Mouse (Mus musculus): Measurements from ENCODE around the gene Pld5. TPM values are rescaled to one million over a fixed set of nuclear protein-coding genes. Genes with fewer than 3 reads are reported as not detected.

The Pld5 gene
- polyA plus RNA-seq (2016; fragmentation: Nextera tagmentation; extraction: Ambion mirVana): 0.13 and 0.24 TPM in 2 replicates

DNA sequence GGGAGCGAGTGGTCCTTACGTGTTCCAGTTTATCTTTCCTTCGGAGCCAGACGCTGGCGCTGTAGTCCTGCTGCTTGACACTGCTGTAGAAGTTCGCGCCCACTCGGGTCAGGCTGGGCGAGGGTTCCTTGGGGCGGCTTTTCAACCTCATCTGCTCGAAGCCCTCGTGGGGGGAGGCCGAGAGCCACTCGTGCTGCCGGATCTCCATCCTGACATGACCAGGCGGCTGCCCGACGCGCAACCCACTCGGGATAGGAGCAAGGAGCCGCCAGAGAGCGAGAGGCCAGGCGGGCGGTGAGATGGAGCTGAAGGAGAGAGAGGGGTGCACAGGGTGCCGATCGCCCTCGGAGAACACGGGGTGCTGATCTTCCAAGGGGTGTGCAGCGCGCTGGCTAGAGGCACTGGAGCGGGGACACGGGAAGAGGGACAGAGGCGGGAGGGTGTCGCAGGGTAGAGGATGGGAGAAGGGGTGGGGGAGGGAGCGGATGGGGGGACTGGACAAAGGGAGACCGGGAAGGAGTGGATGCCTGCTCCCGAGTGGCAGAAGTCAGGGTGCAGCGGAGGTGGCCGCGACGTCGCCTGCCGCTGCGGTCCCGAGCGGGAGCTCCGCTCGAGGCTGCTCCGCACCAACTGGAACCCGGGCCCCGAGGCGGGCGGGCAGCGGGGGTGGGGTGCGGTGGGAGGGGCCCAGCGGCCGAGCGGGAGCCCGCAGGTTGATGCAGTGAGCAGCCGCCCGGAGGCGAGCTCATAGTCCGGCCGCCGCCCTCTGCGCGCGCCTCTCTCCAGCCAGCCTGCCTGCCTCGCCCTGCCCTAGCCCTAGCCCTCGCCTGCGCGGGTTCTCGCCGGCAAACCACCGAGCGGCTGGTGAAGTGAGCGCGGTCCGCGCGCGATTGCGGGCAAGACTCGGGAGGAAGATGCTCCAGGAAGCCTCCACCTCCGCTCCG is at the start of gene Pld5:
TSS of gene Pld5 (minus strand) at position 646 of the 944 bp plus-strand sequence.
- H3K27me3 ChIP-seq (ENCODE audit: low read depth, poor library complexity, severe bottlenecking): peaks cover 50% of the 10 kb centered on the region
- peak; percentile 77 for DNase-seq (ENCODE audit: low spot score)
- peaks cover 15% of the 10 kb centered on the region for H3K4me1 ChIP-seq
- no peaks in the 10 kb centered on the region for H3K36me3 ChIP-seq
- peak within 1 kb of the TSS; percentile 72 for H3K4me3 ChIP-seq
- H3K27ac ChIP-seq: peak within 1 kb of the TSS; percentile 80
- under 1% methylated on average over 77 of the region's 86 CpGs for WGBS
- no peaks in the 10 kb centered on the region for H3K9me3 ChIP-seq (replicated peaks)

DNA sequence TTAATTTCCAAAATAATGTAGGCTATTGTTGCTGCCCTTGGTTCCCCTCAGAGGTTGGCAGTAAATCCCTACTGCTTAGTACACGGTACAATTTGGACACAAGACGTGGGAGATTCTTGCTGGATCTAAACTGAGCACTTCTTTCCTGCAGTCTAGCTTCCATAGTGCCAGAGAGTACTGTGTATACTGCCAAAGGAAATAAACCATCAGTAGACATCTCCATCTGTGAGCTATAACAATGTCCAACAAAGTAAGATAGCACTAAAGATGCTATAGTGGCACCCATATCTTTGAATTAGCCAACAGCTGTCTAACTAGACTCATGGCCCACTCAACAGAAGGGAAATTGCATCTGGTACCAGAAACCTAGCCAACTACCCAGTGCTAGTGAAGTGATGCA is 40.0 kb upstream of the Pld5 start:
- H3K4me3 ChIP-seq: no peak overlapping the region
- no peak overlapping the region for H3K27ac ChIP-seq
- H3K9me3 ChIP-seq (replicated peaks): no peaks in the 10 kb centered on the region
- DNase-seq (ENCODE audit: low spot score): no peak
- H3K36me3 ChIP-seq: no peaks in the 10 kb centered on the region
- WGBS: 90% methylated on average over 2 of the region's 2 CpGs
- no peaks in the 10 kb centered on the region for H3K27me3 ChIP-seq (ENCODE audit: low read depth, poor library complexity, severe bottlenecking)
- 0 out of 2 replicates have a peak, but pooled peaks cover 5% of the 10 kb centered on the region for H3K4me1 ChIP-seq

GRCm38 (mm10) chr1:176310174-176310573 is 35.1 kb upstream of the Pld5 start:
- no peaks in the 10 kb centered on the region for H3K36me3 ChIP-seq
- no peak overlapping the region for H3K4me3 ChIP-seq
- H3K9me3 ChIP-seq (replicated peaks): no peaks in the 10 kb centered on the region
- DNase-seq (ENCODE audit: low spot score): no peak
- no peak overlapping the region for H3K27ac ChIP-seq
- H3K27me3 ChIP-seq (ENCODE audit: low read depth, poor library complexity, severe bottlenecking): no peaks in the 10 kb centered on the region
- 48% methylated on average over 3 of the region's 3 CpGs for WGBS
- H3K4me1 ChIP-seq: 0 out of 2 replicates have a peak, but pooled peaks cover 6% of the 10 kb centered on the region

- H3K9me3 ChIP-seq (replicated peaks): no peaks in the 10 kb centered on the region
- H3K4me3 ChIP-seq: no peak overlapping the region
- no peak for DNase-seq (ENCODE audit: low spot score)
- H3K27me3 ChIP-seq (ENCODE audit: low read depth, poor library complexity, severe bottlenecking): no peaks in the 10 kb centered on the region
- WGBS: 65% methylated on average over 5 of the region's 5 CpGs
- H3K27ac ChIP-seq: no peak overlapping the region
- H3K36me3 ChIP-seq: no peaks in the 10 kb centered on the region
- H3K4me1 ChIP-seq: no peaks in the 10 kb centered on the region
Observed at GRCm38 (mm10) chr1:176289396-176289795, 14.3 kb upstream of the Pld5 start.

- WGBS: 16% methylated on average over 11 of the region's 11 CpGs
- H3K27me3 ChIP-seq (ENCODE audit: low read depth, poor library complexity, severe bottlenecking): peaks cover 50% of the 10 kb centered on the region
- H3K27ac ChIP-seq: peak overlapping the region; percentile 80; the same call in 1 of the 2 replicates
- DNase-seq (ENCODE audit: low spot score): no peak
- H3K4me1 ChIP-seq: peaks cover 15% of the 10 kb centered on the region
- no peaks in the 10 kb centered on the region for H3K9me3 ChIP-seq (replicated peaks)
- H3K36me3 ChIP-seq: no peaks in the 10 kb centered on the region
- peak overlapping the region; percentile 72 for H3K4me3 ChIP-seq
Observed at GRCm38 (mm10) chr1:176275611-176275980, 484 bp upstream of the Pld5 start.

DNA sequence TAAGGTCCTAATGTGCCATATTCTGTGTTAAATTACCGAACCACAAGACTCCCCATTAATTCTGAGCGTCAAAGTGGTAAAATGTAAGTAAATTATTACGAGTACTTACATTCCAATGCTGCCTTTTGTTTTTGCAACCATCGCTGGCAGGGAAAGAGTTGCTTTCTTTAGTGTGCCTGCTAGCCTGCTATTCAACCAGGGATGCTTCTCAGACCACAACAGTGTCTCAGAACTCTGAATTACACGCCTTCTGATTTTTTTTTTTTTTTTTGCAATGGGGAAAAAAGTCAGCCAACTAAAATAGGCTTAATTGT is 26.4 kb downstream of the Pld5 start:
- WGBS: 84% methylated on average over 5 of the region's 5 CpGs
- no peaks in the 10 kb centered on the region for H3K9me3 ChIP-seq (replicated peaks)
- no peaks in the 10 kb centered on the region for H3K4me1 ChIP-seq
- no peaks in the 10 kb centered on the region for H3K36me3 ChIP-seq
- no peak overlapping the region for H3K27ac ChIP-seq
- H3K4me3 ChIP-seq: no peak overlapping the region
- no peak for DNase-seq (ENCODE audit: low spot score)
- H3K27me3 ChIP-seq (ENCODE audit: low read depth, poor library complexity, severe bottlenecking): no peaks in the 10 kb centered on the region

GRCm38 (mm10) chr1:176247885-176248716 is 27.0 kb downstream of the Pld5 start:
- Histone ChIP-seq H3K9me3 (replicated peaks) (no peaks in the 10 kb centered on the region), H3K4me3 (no peak overlapping the region), H3K27ac (no peak overlapping the region), H3K36me3 (no peaks in the 10 kb centered on the region), H3K27me3 (ENCODE audit: low read depth, poor library complexity, severe bottlenecking) (no peaks in the 10 kb centered on the region), H3K4me1 (no peaks in the 10 kb centered on the region)
- WGBS: 95% methylated on average over 9 of the region's 9 CpGs
- DNase-seq (ENCODE audit: low spot score): no peak

- H3K4me3 ChIP-seq: no peak overlapping the region
- no peaks in the 10 kb centered on the region for H3K4me1 ChIP-seq
- no peak overlapping the region for H3K27ac ChIP-seq
- no peaks in the 10 kb centered on the region for H3K9me3 ChIP-seq (replicated peaks)
- no peaks in the 10 kb centered on the region for H3K36me3 ChIP-seq
- WGBS: 89% methylated on average over 2 of the region's 2 CpGs
- no peak for DNase-seq (ENCODE audit: low spot score)
- no peaks in the 10 kb centered on the region for H3K27me3 ChIP-seq (ENCODE audit: low read depth, poor library complexity, severe bottlenecking)
Observed at GRCm38 (mm10) chr1:176239199-176239598, 35.9 kb downstream of the Pld5 start.

- WGBS: 89% methylated on average over 10 of the region's 10 CpGs
- Histone ChIP-seq H3K4me1 (no peaks in the 10 kb centered on the region), H3K4me3 (no peak overlapping the region), H3K9me3 (replicated peaks) (no peaks in the 10 kb centered on the region), H3K27me3 (ENCODE audit: low read depth, poor library complexity, severe bottlenecking) (no peaks in the 10 kb centered on the region), H3K36me3 (no peaks in the 10 kb centered on the region), H3K27ac (no peak overlapping the region)
- no peak for DNase-seq (ENCODE audit: low spot score)
Observed at GRCm38 (mm10) chr1:176223794-176224193, 51.3 kb downstream of the Pld5 start.

DNA sequence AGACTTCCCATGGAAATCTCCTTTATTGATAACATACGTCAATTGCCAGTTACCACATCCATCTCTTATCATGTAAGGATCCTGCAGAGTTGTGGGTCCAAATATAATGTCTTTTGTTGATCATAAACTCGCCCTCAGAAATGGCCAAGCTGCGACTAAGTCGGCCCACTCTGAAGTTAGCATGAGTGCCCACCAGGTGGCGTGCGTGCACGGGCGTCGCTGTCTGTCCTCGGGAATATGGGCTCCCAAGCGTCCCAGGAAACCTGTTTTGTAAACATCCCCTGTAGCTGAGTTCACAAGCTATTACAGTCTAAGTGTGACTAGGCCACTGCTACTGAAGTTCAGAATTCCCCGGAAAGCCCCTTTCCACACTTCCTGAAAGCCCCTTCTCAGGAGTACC is 51.9 kb downstream of the Pld5 start:
- Histone ChIP-seq H3K4me3 (no peak overlapping the region), H3K4me1 (no peaks in the 10 kb centered on the region), H3K9me3 (replicated peaks) (no peaks in the 10 kb centered on the region), H3K27me3 (ENCODE audit: low read depth, poor library complexity, severe bottlenecking) (no peaks in the 10 kb centered on the region), H3K27ac (no peak overlapping the region), H3K36me3 (no peaks in the 10 kb centered on the region)
- peak; percentile 84 for DNase-seq (ENCODE audit: low spot score)
- WGBS: 7% methylated on average over 12 of the region's 12 CpGs

GRCm38 (mm10) chr1:176218217-176218616 is 56.9 kb downstream of the Pld5 start:
- H3K27ac ChIP-seq: no peak overlapping the region
- DNase-seq (ENCODE audit: low spot score): no peak
- H3K4me1 ChIP-seq: peaks cover 7% of the 10 kb centered on the region; the same call in 1 of the 2 replicates
- WGBS: 92% methylated on average over 5 of the region's 5 CpGs
- H3K36me3 ChIP-seq: no peaks in the 10 kb centered on the region
- no peak overlapping the region for H3K4me3 ChIP-seq
- no peaks in the 10 kb centered on the region for H3K9me3 ChIP-seq (replicated peaks)
- no peaks in the 10 kb centered on the region for H3K27me3 ChIP-seq (ENCODE audit: low read depth, poor library complexity, severe bottlenecking)

- peaks cover 8% of the 10 kb centered on the region; the same call in 1 of the 2 replicates for H3K4me1 ChIP-seq
- H3K4me3 ChIP-seq: no peak overlapping the region
- no peaks in the 10 kb centered on the region for H3K27me3 ChIP-seq (ENCODE audit: low read depth, poor library complexity, severe bottlenecking)
- no peaks in the 10 kb centered on the region for H3K9me3 ChIP-seq (replicated peaks)
- H3K27ac ChIP-seq: no peak overlapping the region
- H3K36me3 ChIP-seq: no peaks in the 10 kb centered on the region
- 69% methylated on average over 17 of the region's 17 CpGs for WGBS
- DNase-seq (ENCODE audit: low spot score): peak; percentile 30
Observed at GRCm38 (mm10) chr1:176213645-176214221, 61.4 kb downstream of the Pld5 start.
